Mouse (Mus musculus) neural tube, embryonic 14.5 days (tissue): ENCODE results near the gene Notum. TPM values are rescaled to one million over a fixed set of nuclear protein-coding genes. Genes with fewer than 3 reads are reported as not detected.

Experiments
- ATAC-seq: fragments of 200-750 bp; cut with Nextera tagmentation; 2 replicates; pipeline ENCODE4 v1.8.0; 2017; ENCODE audit warnings: low read depth, mild to moderate bottlenecking, moderate TSS enrichment, moderate library complexity
- H3K27ac ChIP-seq: fragments of 300-500 bp; sonication (generic); 2 replicates; pipeline ENCODE4 v1.5.1; 2014; ENCODE audit warnings: low read depth, mild to moderate bottlenecking, control low read depth, low read length, moderate library complexity, mixed read lengths
- H3K27me3 ChIP-seq: fragments of 300-500 bp; sonication (generic); 2 replicates; pipeline ENCODE4 v1.6.1; 2014; ENCODE audit warnings: low read length; ENCODE audit not compliant: control insufficient read depth, insufficient read depth
- H3K36me3 ChIP-seq: fragments of 300-500 bp; sonication (generic); 2 replicates; pipeline ENCODE4 v1.6.1; 2014; ENCODE audit warnings: low read length, mixed read lengths; ENCODE audit not compliant: control insufficient read depth, insufficient read depth
- H3K4me1 ChIP-seq: fragments of 300-500 bp; sonication (generic); 2 replicates; pipeline ENCODE4 v1.6.1; 2014; ENCODE audit warnings: low read length; ENCODE audit not compliant: control insufficient read depth, insufficient read depth
- H3K4me2 ChIP-seq: fragments of 300-500 bp; sonication (generic); 2 replicates; pipeline ENCODE4 v1.6.1; 2014; ENCODE audit warnings: mild to moderate bottlenecking, low read depth, low read length, control low read depth
- H3K4me3 ChIP-seq: fragments of 300-500 bp; sonication (generic); 2 replicates; pipeline ENCODE4 v1.5.1; 2014; ENCODE audit warnings: low read depth, low read length, control low read depth, mixed read lengths
- H3K9ac ChIP-seq: fragments of 300-500 bp; sonication (generic); replicated peaks from 2 replicates; pipeline ENCODE4 v1.6.1; 2014; ENCODE audit warnings: low read depth, mild to moderate bottlenecking, control low read depth, low read length, mixed read lengths
- H3K9me3 ChIP-seq: fragments of 300-500 bp; sonication (generic); 2 replicates; pipeline ENCODE4 v1.6.1; 2016; ENCODE audit warnings: low read length; ENCODE audit not compliant: control insufficient read depth
- WGBS: fragments of 180-500 bp; shearing (Covaris S2); extraction: QIAGEN DNeasy Blood & Tissue Kit; methylation state at CpG from one replicate; pipeline ENCODE4 v1.1.7; 2014; 5-methylcytosine and 5-hydroxymethylcytosine counted together
- polyA plus RNA-seq: library from polyadenylated mRNA; unstranded; fragments of >200 nt; fragmentation: Nextera tagmentation; extraction: Ambion mirVana; gene quantifications from 2 replicates; pipeline ENCODE4 v1.2.1, GENCODE M21; 2014

Gene Notum
- polyA plus RNA-seq, 1 experiment from 2014 or later: 1.3 TPM

DNA sequence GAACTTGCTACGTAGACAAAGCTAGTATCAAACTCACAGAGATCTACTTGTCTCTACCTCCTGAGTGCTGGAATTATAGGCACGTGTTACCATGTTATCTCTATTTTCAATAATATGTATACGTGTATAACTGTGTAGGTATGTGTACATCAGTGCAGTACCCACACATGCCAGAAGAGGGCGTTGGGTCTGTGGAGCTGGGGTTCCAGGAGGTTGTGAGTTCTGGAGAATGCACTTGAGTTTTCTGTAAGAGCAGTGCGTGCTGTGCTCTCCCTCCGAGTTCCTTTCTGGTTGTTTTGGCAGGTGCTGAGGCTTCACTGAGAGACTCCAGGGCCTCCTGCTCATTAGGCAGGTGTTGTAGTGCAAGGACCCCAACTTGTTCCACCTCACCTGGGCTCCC lies 35.6 kb upstream of the Notum start:
- Histone ChIP-seq H3K9ac (no peak overlapping the region), H3K27ac (no peak overlapping the region), H3K4me3 (no peak overlapping the region), H3K27me3 (no peaks in the 10 kb centered on the region), H3K36me3 (peaks cover 4% of the 10 kb centered on the region; the same call in 1 of the 2 replicates), H3K9me3 (no peaks in the 10 kb centered on the region), H3K4me1 (no peaks in the 10 kb centered on the region), H3K4me2 (no peak overlapping the region)
- 91% methylated on average over 6 of the region's 6 CpGs for WGBS
- no peak for ATAC-seq

DNA sequence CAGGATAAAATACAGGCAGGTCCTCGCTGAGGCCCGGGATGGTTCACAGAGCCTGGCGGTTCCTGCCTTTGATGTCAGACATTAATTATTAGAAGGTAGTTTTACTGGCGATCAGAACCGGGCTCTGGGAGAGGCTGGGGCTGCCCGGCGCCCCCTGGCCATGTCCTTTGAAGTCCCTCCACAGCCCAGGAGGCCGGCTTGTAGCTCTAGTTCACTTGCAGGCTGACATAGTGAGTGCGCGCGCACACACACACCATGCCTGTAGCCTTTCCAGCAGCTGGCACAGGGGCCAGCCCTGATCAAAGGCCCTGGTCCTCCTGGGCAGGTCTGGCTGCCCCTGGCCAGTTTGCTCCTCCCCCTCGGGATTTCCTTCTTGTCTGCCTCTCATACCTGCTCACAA lies 34.7 kb upstream of the Notum start:
- H3K27me3 ChIP-seq: no peaks in the 10 kb centered on the region
- peaks cover 4% of the 10 kb centered on the region; the same call in 1 of the 2 replicates for H3K36me3 ChIP-seq
- 15% methylated on average over 12 of the region's 12 CpGs for WGBS
- H3K27ac ChIP-seq: 0 out of 2 replicates have a peak overlapping the region, but pooled peaks have one; percentile 12
- no peaks in the 10 kb centered on the region for H3K9me3 ChIP-seq
- no peak for ATAC-seq
- no peak overlapping the region for H3K4me3 ChIP-seq
- H3K4me1 ChIP-seq: no peaks in the 10 kb centered on the region
- H3K9ac ChIP-seq: no peak overlapping the region
- H3K4me2 ChIP-seq: no peak overlapping the region

DNA sequence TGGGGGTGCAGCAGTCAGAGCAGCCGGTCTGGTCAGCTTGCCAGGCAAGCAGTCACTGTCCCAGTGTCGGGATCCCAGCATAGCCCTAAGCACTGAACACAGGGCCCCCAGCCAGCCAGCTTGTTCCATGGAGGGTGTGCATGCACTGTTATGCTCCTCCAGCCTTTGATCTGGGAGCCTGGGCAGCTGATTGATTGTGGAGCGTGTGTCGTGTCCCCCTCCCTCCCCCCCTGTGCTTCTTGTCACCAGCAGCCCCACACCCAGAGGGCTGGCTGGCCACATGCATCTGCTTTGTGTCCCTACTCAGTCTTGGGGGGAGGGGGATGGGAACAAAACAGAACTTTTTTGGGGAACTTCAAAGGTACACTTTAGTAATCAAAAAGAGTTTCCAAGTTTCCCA lies 34.2 kb upstream of the Notum start:
- Histone ChIP-seq H3K4me2 (no peak overlapping the region), H3K27me3 (no peaks in the 10 kb centered on the region), H3K4me1 (no peaks in the 10 kb centered on the region), H3K36me3 (peaks cover 4% of the 10 kb centered on the region; the same call in 1 of the 2 replicates), H3K9me3 (no peaks in the 10 kb centered on the region), H3K4me3 (no peak overlapping the region), H3K27ac (no peak overlapping the region), H3K9ac (0 out of 2 replicates have a peak overlapping the region, but pooled peaks have one; percentile 11)
- 2% methylated on average over 4 of the region's 4 CpGs for WGBS
- ATAC-seq: peak; percentile 82; the same call in 1 of the 2 replicates

DNA sequence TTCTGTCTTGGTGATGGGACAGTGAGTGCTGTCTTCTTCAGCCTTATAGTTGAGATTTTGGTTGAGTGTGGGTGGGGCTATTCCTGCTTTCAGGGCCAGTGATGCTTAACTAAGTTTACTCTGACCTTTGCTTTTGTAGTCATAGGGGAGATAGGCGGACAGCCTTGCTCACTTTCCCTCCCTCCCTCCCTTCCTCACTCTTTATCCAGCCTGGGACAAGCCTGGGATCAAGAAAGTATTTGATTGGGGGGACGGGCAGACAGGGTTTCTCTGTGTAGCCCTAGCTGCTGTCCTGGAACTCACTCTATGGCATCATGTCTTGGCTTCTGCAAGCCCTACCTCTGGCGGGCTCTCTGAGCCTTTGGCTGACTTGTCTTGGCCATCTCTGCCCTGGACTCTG lies 32.5 kb upstream of the Notum start:
- peaks cover 15% of the 10 kb centered on the region for H3K36me3 ChIP-seq
- H3K9ac ChIP-seq: no peak overlapping the region
- WGBS: 54% methylated on average over 3 of the region's 3 CpGs

DNA sequence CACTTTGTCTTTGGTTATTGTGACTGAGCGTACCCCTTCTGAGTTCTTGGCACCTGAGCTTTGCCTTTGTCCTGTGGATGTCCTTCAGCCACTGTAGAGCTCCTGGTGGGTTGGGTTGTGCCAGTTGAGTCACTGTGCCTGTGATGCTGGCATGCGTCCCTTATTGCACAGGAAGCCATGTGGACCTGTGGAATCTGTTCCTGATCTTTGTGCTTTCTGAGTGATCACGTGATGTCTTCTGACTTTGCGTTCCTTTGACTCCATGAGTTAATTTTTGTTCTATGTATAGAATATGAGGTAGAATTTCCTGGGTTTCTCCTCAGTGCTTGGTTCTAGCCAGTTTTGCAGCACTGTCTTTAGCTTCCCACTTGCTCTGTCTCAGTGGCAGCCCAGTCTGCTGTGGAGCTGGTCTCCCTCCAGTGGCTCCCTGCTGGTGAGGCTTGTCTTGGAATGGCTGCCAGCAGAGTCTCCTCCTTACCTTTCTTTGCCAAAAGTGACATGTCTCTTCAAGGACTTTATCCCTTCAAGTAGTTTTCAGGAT lies 31.6 kb upstream of the Notum start:
- Histone ChIP-seq H3K36me3 (peaks cover 21% of the 10 kb centered on the region), H3K4me3 (no peak overlapping the region)

More for the DNA sequence above, 32.5 kb upstream of the Notum start:
- no peak overlapping the region for H3K4me3 ChIP-seq
- H3K27me3 ChIP-seq: no peaks in the 10 kb centered on the region
- no peak overlapping the region for H3K4me2 ChIP-seq
- no peak for ATAC-seq
- H3K4me1 ChIP-seq: no peaks in the 10 kb centered on the region
- no peak overlapping the region for H3K27ac ChIP-seq
- no peaks in the 10 kb centered on the region for H3K9me3 ChIP-seq

DNA sequence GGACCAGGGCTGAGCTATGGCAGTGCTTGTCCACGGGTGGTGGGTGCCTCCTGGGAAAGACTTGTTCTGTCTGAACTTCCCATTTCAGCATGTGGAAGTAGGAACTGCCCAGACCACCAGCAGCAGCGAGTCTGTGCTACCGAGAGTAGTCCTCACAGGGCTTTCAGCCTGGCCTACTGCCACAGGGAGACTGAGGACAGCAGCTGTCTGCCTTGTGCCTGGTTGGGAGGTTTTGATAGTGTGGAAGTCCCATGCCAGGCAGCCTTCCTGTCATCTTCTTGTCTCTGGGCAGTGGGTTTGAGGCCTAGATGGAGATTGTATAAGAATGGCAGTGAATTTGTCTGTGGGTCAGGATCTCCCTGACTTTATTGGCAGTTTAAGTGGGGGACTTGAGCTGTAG lies 28.4 kb upstream of the Notum start:
- peaks cover 31% of the 10 kb centered on the region for H3K36me3 ChIP-seq
- 84% methylated on average over 3 of the region's 3 CpGs for WGBS

More for the DNA sequence above, 31.6 kb upstream of the Notum start:
- Histone ChIP-seq H3K27me3 (no peaks in the 10 kb centered on the region), H3K9me3 (no peaks in the 10 kb centered on the region), H3K9ac (no peak overlapping the region), H3K27ac (no peak overlapping the region), H3K4me1 (no peaks in the 10 kb centered on the region), H3K4me2 (no peak overlapping the region)
- no peak for ATAC-seq
- 91% methylated on average over 4 of the region's 4 CpGs for WGBS

DNA sequence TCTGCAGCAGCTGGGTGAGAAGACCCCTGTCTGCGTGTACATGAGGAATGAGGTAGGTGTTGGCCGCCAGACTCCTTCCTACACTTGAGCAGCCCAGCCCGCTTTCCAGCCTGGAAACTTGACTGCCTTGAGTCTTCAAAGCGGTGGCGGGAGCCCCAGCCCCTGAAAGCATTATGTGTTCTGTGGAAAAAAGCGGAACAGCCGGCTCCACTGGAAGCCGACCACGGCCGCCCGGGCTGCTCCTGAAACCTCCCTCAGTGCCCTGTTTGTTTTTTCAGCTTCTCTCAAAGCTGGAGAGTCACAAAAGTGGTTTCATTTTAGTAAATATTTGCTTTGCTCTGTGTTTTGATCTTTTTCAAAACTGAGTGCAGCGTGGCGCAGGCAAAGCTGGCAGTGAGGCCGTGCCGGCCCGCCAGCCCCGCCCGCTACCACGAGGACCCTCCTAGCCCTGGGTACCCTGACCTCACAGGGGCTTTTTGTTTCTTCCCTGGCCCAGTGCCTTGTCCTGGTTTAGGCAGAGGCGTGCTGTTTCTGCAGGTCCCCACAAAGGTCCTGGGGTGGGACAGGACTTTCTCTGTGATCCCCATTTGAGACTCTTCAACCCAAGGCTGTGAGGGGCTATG lies 25.8 kb upstream of the Notum start:
- no peak overlapping the region for H3K4me2 ChIP-seq
- H3K27ac ChIP-seq: no peak overlapping the region
- H3K4me1 ChIP-seq: no peaks in the 10 kb centered on the region
- no peaks in the 10 kb centered on the region for H3K9me3 ChIP-seq
- WGBS: 77% methylated on average over 20 of the region's 20 CpGs
- H3K36me3 ChIP-seq: peaks cover 34% of the 10 kb centered on the region
- no peaks in the 10 kb centered on the region for H3K27me3 ChIP-seq
- no peak for ATAC-seq
- no peak overlapping the region for H3K4me3 ChIP-seq
- no peak overlapping the region for H3K9ac ChIP-seq

More for the DNA sequence above, 28.4 kb upstream of the Notum start:
- H3K9ac ChIP-seq: no peak overlapping the region
- H3K4me2 ChIP-seq: no peak overlapping the region
- no peaks in the 10 kb centered on the region for H3K4me1 ChIP-seq
- H3K27me3 ChIP-seq: no peaks in the 10 kb centered on the region
- ATAC-seq: no peak
- H3K9me3 ChIP-seq: no peaks in the 10 kb centered on the region
- H3K27ac ChIP-seq: no peak overlapping the region
- no peak overlapping the region for H3K4me3 ChIP-seq

DNA sequence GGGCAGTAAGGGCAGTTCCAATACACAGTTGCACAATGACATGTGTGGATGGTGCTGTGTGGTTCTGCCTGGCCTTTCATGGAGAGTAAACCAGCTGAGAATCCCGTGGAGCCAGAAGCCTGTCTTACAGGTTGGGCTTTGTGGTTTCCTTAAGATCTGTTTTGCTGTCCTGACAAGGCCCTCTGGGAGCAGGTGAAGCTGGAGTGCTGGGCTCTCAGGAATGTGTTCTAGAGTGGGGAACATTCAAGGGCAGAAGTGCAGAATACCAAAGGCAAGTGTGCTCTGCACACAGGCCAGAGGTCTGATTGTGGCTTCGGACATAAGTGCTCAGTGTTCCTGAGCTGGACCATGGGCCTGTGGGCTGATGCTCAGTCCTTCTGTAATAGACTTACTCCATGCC lies 23.7 kb upstream of the Notum start:
- H3K9me3 ChIP-seq: no peaks in the 10 kb centered on the region
- ATAC-seq: no peak
- WGBS: 96% methylated on average over 2 of the region's 2 CpGs
- peaks cover 42% of the 10 kb centered on the region for H3K36me3 ChIP-seq
- H3K9ac ChIP-seq: no peak overlapping the region
- H3K4me2 ChIP-seq: no peak overlapping the region
- H3K4me3 ChIP-seq: no peak overlapping the region
- H3K27ac ChIP-seq: no peak overlapping the region
- H3K27me3 ChIP-seq: no peaks in the 10 kb centered on the region
- no peaks in the 10 kb centered on the region for H3K4me1 ChIP-seq

DNA sequence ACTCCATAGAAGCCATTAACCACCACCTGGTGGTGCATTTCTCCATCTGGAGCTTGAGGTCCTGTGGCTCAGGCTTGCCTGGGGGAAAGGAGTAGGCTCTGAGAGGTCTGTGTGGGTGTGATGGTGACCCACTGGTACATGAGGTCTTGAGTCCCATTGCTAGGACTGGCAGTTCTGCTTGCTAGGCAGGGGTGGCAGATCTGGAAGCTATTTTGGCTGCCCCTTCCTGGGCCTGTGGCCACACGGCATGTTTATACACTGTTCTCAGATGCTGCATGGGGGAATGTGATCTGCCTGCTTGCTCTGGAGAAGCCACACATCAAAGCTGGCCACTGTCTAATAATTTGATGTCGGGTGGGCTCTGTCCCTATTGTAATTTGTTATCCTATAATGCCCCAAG lies 23.1 kb upstream of the Notum start:
- no peak for ATAC-seq
- H3K9me3 ChIP-seq: no peaks in the 10 kb centered on the region
- WGBS: 95% methylated on average over 2 of the region's 2 CpGs
- H3K9ac ChIP-seq: no peak overlapping the region
- H3K4me3 ChIP-seq: no peak overlapping the region
- no peaks in the 10 kb centered on the region for H3K27me3 ChIP-seq
- no peak overlapping the region for H3K27ac ChIP-seq
- no peaks in the 10 kb centered on the region for H3K4me1 ChIP-seq
- no peak overlapping the region for H3K4me2 ChIP-seq
- peaks cover 42% of the 10 kb centered on the region for H3K36me3 ChIP-seq
